Mouse (Mus musculus): ENCODE data around the gene Cldn34b3.
"Not testable (repeated sequence)": the region's sequence is repeated elsewhere in the genome, so short reads cannot be mapped to it uniquely, and the experiment has no call there.

Gene Cldn34b3

GRCm38 (mm10) chrX:76264004-76264403 lies at the start of gene Cldn34b3:
Gene Cldn34b3 (plus strand): TSS chrX:76264304.
- DNase-seq (ENCODE audit: low read depth, low spot score): not testable (repeated sequence)
